Mouse (Mus musculus) cortical plate, adult 2 months (tissue): ENCODE data around the gene Birc3. TPM values are rescaled to one million over a fixed set of nuclear protein-coding genes. Genes with fewer than 3 reads are reported as not detected.

Experiments used
- H3K27ac ChIP-seq: fragments of 200-500 bp; 2 replicates; pipeline ENCODE4 v1.5.1; 2012; ENCODE audit warnings: low read length, control low read depth, inconsistent platforms; ENCODE audit not compliant: insufficient read depth
- H3K4me1 ChIP-seq: fragments of 200-500 bp; 2 replicates; pipeline ENCODE4 v1.6.1; 2011; ENCODE audit warnings: low read length; ENCODE audit not compliant: control insufficient read depth, insufficient read depth
- H3K4me3 ChIP-seq: fragments of 200-500 bp; 2 replicates; pipeline ENCODE4 v1.5.1; 2011; ENCODE audit warnings: mild to moderate bottlenecking, low read length, control low read depth; ENCODE audit not compliant: insufficient read depth
- CTCF ChIP-seq: fragments of 200-500 bp; IDR thresholded peaks from 2 replicates; pipeline ENCODE4 v1.5.1; 2011; ENCODE audit warnings: mild to moderate bottlenecking, control low read depth, low read length; ENCODE audit not compliant: insufficient read depth; ENCODE audit errors: extremely low read depth
- POLR2A ChIP-seq: fragments of 200-500 bp; IDR thresholded peaks from 2 replicates; pipeline ENCODE4 v1.6.1; 2011; ENCODE audit warnings: mild to moderate bottlenecking, low read length, control low read depth; ENCODE audit not compliant: insufficient read depth; ENCODE audit errors: extremely low read depth
- polyA plus RNA-seq: library from polyadenylated mRNA; depleted of rRNA; stranded (reverse); fragments of >200 nt; gene quantifications from 2 replicates; pipeline ENCODE4 v1.2.3, GENCODE M21; 2012

Gene Birc3
- polyA plus RNA-seq, 1 experiment = 1.9 TPM

DNA sequence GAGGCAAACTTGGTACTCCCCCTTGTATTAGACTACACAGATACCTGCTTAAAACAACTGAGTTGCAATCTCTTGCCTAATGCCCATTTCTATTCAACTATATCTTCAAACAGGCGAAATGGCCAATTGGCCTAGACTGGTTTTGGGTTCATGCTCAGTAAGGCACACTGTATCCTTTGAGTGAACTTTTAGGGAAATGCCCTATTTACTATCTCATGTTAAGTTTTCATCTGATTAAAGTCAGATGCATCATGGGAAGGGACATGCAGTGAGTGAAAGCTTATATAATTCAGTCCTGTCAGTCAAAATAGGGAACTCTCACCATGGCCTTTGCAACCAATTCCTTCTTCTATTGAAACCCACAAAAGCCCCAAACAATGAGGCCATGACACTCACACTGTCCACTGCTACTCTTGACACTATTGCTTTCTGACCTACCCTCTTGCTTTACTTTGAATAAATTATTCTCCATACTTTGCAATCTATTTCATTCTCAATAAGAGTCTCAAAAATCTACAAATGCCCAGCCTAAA, 26.3 kb downstream of the Birc3 start:
- H3K27ac ChIP-seq = no peak overlapping the region
- TF ChIP-seq POLR2A (no peak), CTCF (no peak)
- H3K4me3 ChIP-seq = no peak overlapping the region
- no peaks in the 10 kb centered on the region for H3K4me1 ChIP-seq

DNA sequence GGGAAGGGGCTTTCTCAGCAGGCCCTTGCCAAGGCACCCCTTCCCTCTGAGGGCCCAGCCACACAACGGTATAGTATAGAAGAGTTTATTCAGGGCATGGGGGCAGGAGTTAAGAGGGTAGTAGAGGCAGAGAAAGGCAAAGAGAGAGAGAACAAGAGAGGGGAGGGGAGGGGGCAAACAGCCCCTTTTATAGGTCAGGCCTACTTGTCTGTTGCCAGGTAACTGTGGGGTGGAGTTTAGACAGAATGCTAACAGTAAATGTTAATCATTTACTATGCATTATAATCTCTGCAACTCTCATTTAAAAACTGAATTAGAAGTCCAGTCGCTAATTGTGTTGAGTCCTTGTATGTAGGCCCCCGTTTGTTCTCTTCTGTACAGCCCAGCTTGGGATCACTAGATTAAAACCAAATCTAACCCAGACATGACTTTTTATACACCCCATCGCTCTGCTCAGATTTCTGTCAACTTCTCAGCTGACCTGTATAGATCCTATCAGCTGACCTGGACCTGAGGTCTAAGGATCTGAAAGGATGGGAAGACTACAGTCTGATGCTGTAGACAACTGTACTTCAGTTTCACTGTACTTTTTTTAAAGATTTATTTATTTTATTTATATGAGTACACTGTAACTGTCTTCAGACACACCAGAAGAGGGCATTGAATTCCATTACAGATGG, 27.6 kb downstream of the Birc3 start:
- Histone ChIP-seq H3K4me3 (no peak overlapping the region), H3K4me1 (no peaks in the 10 kb centered on the region), H3K27ac (no peak overlapping the region)
- no peak for TF ChIP-seq CTCF
- TF ChIP-seq POLR2A = no peak

DNA sequence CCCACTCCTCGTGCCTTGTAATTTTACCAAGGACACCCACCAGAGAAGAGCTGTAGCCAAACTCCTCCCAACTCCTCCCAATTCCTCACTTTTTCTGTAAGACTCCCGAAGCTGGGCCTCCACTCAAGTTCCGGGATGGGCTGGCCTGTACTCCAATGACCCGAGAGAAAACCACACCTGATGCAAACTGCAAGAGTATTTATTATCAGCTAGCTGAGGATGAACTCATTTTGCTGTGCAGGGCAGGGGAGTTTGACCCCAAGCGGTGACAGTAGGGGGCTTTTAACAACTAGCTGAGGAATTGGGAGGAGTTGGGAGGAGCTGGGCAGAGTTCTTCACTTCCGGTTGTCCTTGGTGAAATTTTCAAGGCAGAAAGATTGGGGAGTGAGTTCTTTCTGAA, 31.8 kb downstream of the Birc3 start:
- H3K4me1 ChIP-seq = no peaks in the 10 kb centered on the region
- no peak overlapping the region for H3K4me3 ChIP-seq
- no peak overlapping the region for H3K27ac ChIP-seq
- TF ChIP-seq POLR2A (no peak), CTCF (no peak)

- peak overlapping the region; percentile 61 for H3K4me3 ChIP-seq
- H3K27ac ChIP-seq = peak overlapping the region; percentile 80; the same call in 1 of the 2 replicates
- TF ChIP-seq CTCF (no peak), POLR2A (no peak)
- peaks cover 3% of the 10 kb centered on the region; the same call in 1 of the 2 replicates for H3K4me1 ChIP-seq
These were observed 35.1 kb downstream of the Birc3 start for GRCm38 (mm10) chr9:7837806-7838440.

DNA sequence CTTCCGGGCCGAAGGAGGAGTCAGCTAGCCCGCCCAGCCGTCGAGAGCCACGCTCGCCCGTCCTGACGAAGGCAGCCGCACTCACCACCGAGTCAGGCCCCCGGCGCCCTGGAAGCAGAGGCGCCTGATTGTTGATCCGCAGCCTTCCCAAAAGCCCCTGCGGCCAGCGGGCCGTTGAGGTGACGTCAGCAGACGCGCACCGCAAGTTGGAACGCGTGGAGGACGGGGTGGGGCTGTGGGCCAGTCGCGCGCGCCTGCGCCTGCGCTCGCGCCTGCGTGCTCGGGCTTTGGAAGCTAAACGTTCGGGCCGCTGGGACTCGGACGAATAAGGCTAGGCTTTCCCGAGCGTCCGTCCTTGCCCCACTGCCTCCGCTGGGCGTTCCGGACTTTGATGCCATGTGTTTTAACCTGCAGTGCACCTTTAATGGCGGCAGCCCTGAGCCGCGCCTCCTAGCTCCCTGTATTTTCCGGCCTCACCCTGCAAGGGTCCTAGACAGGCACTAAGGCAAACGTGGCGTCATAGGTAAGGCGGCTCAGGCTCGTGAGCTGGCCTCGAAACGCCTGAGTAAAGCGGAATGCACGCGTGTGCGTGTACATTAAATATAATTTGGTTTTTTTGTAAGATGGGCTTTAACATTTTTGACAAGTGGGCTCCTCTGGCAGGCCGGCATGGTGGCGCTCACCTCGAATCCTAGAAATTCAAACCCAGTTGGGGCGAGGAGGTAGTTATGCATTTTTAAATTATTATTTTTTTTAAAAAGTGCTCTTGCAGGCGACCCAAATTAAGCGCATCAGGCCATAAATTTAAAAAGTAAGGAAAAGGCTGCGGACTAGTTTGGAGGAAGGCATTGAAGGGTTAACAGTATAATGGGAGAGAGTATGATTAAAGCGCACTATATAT, 35.8 kb downstream of the Birc3 start, which contains the start of gene Birc2:
TSS of gene Birc2 (minus strand) at position 160 of the 901 bp plus-strand sequence.
- Histone ChIP-seq H3K4me3 (peak within 1 kb of the TSS; percentile 61), H3K4me1 (peaks cover 3% of the 10 kb centered on the region; the same call in 1 of the 2 replicates), H3K27ac (peak within 1 kb of the TSS; percentile 86)
- TF ChIP-seq CTCF = no peak
- TF ChIP-seq POLR2A = peak; percentile 92

GRCm38 (mm10) chr9:7836331-7836730, 36.7 kb downstream of the Birc3 start:
- TF ChIP-seq POLR2A (no peak), CTCF (no peak)
- Histone ChIP-seq H3K27ac (peak overlapping the region; percentile 86), H3K4me3 (peak overlapping the region; percentile 61), H3K4me1 (peaks cover 3% of the 10 kb centered on the region; the same call in 1 of the 2 replicates)

DNA sequence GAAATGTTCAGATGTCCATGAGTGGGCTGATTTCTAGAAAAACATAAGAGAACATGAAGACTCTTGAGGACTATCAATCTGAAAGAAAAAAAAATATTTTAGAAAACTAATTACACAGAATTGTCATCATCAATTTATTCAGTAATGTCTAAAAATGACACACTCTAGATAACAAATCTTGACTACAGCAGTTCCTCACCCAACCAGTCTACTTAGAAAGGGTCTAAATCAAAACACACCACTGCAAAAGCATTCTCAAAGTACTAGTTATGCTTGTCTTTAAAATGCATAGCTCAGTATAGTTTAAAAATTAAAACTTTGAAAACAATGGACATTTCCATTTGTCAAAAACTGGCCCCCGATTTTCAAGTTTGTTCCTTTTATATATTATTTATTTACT, 37.7 kb downstream of the Birc3 start:
- TF ChIP-seq POLR2A (no peak), CTCF (no peak)
- peaks cover 3% of the 10 kb centered on the region; the same call in 1 of the 2 replicates for H3K4me1 ChIP-seq
- H3K4me3 ChIP-seq = no peak overlapping the region
- no peak overlapping the region for H3K27ac ChIP-seq

DNA sequence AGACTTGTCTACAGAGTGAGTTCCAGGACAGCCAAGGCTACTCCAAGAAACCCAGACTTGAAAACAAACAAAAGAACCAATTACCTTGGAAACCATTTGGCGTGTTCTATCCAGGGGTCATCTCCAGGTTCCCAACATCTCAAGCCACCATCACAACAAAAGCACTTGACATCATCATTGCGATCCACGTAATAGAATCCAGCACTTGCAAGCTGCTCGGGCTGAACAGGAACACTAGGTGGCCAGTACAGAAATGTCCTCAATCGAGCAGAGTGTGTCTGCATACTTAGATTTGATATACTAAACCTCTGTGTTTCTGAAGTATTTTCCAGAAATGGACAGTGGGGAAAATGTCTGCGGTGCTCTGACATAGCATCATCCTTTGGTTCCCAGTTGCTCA, 39.6 kb downstream of the Birc3 start:
- TF ChIP-seq CTCF (no peak), POLR2A (no peak)

More for the DNA sequence above, 39.6 kb downstream of the Birc3 start:
- H3K4me1 ChIP-seq = peaks cover 3% of the 10 kb centered on the region; the same call in 1 of the 2 replicates
- no peak overlapping the region for H3K4me3 ChIP-seq
- no peak overlapping the region for H3K27ac ChIP-seq
